Comparison of ENCODE assay signal across 25 mouse cellular contexts in the genomic region with DNA sequence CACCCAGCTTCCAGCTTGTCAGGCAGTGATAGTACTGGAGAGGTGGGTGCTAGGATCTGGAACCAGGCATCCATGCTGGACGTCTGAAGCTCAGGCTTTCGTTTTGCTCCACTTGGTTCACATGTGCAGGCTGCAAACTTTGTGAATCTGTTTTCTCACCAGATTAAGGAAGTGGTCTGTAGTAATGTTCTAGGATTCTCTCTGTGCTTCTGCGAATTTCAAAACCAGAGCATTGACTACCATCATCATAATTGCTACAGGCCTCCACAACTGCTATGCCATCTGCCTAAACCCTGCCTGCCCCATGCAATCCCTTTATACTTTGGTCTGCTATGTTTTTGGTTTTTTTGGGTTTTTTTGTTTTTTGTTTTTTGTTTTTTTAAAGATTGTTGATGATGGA. TPM values are rescaled to one million over a fixed set of nuclear protein-coding genes. Genes with fewer than 3 reads are reported as not detected.
DNase-seq lines count a peak whose midpoint lies in the region; ATAC-seq lines count a peak whose summit lies in the region.
"Had no signal": no experiment of that assay in that cellular context is flagged by ENCODE, and none has a peak within 500 bp of the region (broad histone marks: within the 10 kb centered on the region; RNA-seq: fewer than 3 reads in every experiment).

No protein-coding gene starts in this region.

- ATAC-seq in frontal cortex, adult (ENCODE audit: low TSS enrichment), result peak; percentile 80; the same call in 1 of the 2 replicates
- peak; percentile 54 for ATAC-seq in monocyte, adult 5-6 weeks (replicated peaks; ENCODE audit: insufficient number of reproducible peaks, low FRiP score, low TSS enrichment, poor library complexity, severe bottlenecking)
- ATAC-seq: forebrain, embryonic 16.5 days; hindbrain, embryonic 16.5 days; intestine, embryonic 15.5 days; Patski had no signal

- DNase-seq in frontal cortex, postnatal 10 days (ENCODE audit: low spot score in 2 of 2), result no peak
- peak; percentile 21 to 36 for DNase-seq in right cerebral cortex, postnatal 10 days (ENCODE audit: low spot score in 2 of 2)
- no peak for DNase-seq in right cerebral cortex, postnatal 4 days
- DNase-seq in embryo, embryonic 11 days, result no peak
- DNase-seq in cerebellum, adult 11 months, result no peak
- DNase-seq: adrenal gland, postnatal 10 days; adrenal gland, postnatal 36 days; B cell, adult 2 months; cerebellum, adult 2 months; cerebellum, adult 9-11 months; cerebellum, postnatal 25 days; gastrocnemius, postnatal 10 days; gastrocnemius, postnatal 36 days; heart, adult 2 months; heart, postnatal 10 days; heart, postnatal 36 days had no signal

RNA-seq across cellular contexts. Expression of a gene that starts 44.8 kb away (rescaled TPM):
- 63.3 to 72.4 TPM (median 72.1 TPM) in 3 replicates for total RNA-seq in monocyte, adult 5-6 weeks (2017)
- total RNA-seq: G1E had no signal

RNA-seq across cellular contexts. Expression of a gene that starts 59.2 kb away (rescaled TPM):
- not detected in 3 replicates for total RNA-seq in monocyte, adult 5-6 weeks (2017)
- total RNA-seq: adrenal gland, adult 18-20 months; adrenal gland, postnatal 36 days; common myeloid progenitor, adult 5-6 weeks had no signal

Comparison
In these comparisons a context has a peak if more than half of its experiments do, and no peak if none do; other contexts are left out.
1. DNase-seq: peak in right cerebral cortex, postnatal 10 days (2 of 2); none in frontal cortex, postnatal 10 days (0 of 2), right cerebral cortex, postnatal 4 days (single experiment), embryo, embryonic 11 days (single experiment) and cerebellum, adult 11 months (single experiment).